Mouse (Mus musculus): Measurements from ENCODE around the gene Shmt2. TPM values are rescaled to one million over a fixed set of nuclear protein-coding genes. Genes with fewer than 3 reads are reported as not detected.

Gene Shmt2
- polyA plus RNA-seq (2016; fragmentation: Nextera tagmentation; extraction: Ambion mirVana), result 143 and 173 TPM in 2 replicates

- H3K27ac ChIP-seq, result peak within 1 kb of the TSS; percentile 84
- H3K9me3 ChIP-seq (replicated peaks), result no peaks in the 10 kb centered on the region
- peaks cover 76% of the 10 kb centered on the region for H3K4me1 ChIP-seq
- DNase-seq (ENCODE audit: low spot score), result peak; percentile 93
- H3K4me3 ChIP-seq, result peak within 1 kb of the TSS; percentile 69
- H3K36me3 ChIP-seq, result peaks cover 37% of the 10 kb centered on the region
- peaks cover 67% of the 10 kb centered on the region for H3K27me3 ChIP-seq (ENCODE audit: low read depth, poor library complexity, severe bottlenecking)
- WGBS, result under 1% methylated on average over 21 of the region's 21 CpGs
Observed at GRCm38 (mm10) chr10:127522088-127522581, at the start of gene Shmt2. Gene Shmt2 (minus strand): TSS chr10:127522444.

DNA sequence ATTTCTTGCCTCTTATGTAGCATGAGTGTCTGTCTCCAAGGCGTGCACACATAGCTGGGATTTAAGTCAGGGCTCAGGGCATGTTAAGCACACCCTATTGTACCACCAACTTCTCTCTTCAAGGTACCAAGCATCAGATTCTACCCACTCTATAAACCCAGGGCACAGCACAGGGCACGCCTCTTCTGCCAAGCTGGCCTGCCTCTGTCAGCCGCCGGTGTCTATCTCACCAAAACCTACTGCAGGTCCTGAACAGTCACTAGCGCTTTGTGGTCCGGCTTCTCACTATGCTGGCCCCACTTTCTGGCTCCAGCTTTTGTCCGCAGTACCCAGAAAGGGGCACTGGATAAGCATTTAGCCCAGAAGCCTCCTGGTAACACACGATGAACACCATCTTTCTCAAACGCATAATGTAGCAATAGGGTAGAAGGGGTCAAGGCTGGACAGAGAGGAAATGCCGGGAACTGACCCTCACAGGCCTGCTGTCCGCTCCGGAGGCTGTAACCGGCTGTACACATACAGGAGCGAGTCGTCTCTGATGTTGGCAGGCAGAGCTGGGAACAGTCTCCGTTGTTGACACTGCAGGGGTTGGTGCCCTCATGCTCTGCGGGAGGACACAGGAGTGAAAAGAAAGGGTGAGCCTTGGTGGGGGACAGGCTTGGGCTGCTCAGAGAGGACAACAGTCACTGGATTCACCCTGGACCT is 48.8 kb upstream of the Shmt2 start:
- Histone ChIP-seq H3K27ac (0 out of 2 replicates have a peak overlapping the region, but pooled peaks have one; percentile 6), H3K36me3 (peaks cover 98% of the 10 kb centered on the region), H3K9me3 (replicated peaks) (no peaks in the 10 kb centered on the region), H3K27me3 (ENCODE audit: low read depth, poor library complexity, severe bottlenecking) (no peaks in the 10 kb centered on the region), H3K4me3 (no peak overlapping the region), H3K4me1 (no peaks in the 10 kb centered on the region)
- 91% methylated on average over 17 of the region's 17 CpGs for WGBS
- DNase-seq (ENCODE audit: low spot score), result no peak

GRCm38 (mm10) chr10:127570384-127570783 is 48.1 kb upstream of the Shmt2 start:
- no peaks in the 10 kb centered on the region for H3K4me1 ChIP-seq
- WGBS, result 70% methylated on average over 6 of the region's 6 CpGs
- no peaks in the 10 kb centered on the region for H3K9me3 ChIP-seq (replicated peaks)

DNA sequence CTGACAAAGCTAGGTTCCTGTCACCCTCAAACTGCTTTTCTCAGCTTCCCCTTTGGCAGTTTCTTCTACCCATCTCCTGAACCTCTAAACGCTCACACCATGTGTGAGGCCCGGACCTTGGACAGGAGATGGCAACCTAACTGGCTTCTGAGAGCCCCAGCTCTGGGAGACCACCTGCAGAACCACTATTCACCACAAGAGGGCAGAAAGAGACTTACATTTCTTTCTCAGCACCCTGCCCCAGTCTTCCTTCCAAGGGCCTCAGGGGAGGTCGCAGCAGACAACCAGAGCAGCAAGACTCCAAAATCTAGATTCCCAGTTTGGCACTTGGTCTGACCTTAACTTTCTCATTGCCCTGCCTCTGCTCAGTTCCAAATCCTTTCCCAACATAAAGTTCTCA is 47.2 kb upstream of the Shmt2 start:
- DNase-seq (ENCODE audit: low spot score), result peak; percentile 77
- Histone ChIP-seq H3K4me3 (no peak overlapping the region), H3K4me1 (no peaks in the 10 kb centered on the region), H3K27me3 (ENCODE audit: low read depth, poor library complexity, severe bottlenecking) (no peaks in the 10 kb centered on the region), H3K27ac (no peak overlapping the region), H3K9me3 (replicated peaks) (no peaks in the 10 kb centered on the region), H3K36me3 (peaks cover 95% of the 10 kb centered on the region)
- 42% methylated on average over 3 of the region's 3 CpGs for WGBS

More at GRCm38 (mm10) chr10:127570384-127570783, 48.1 kb upstream of the Shmt2 start:
- Histone ChIP-seq H3K36me3 (peaks cover 97% of the 10 kb centered on the region), H3K27me3 (ENCODE audit: low read depth, poor library complexity, severe bottlenecking) (no peaks in the 10 kb centered on the region), H3K27ac (no peak overlapping the region), H3K4me3 (no peak overlapping the region)
- DNase-seq (ENCODE audit: low spot score), result no peak

- Histone ChIP-seq H3K27ac (no peak overlapping the region), H3K4me3 (no peak overlapping the region), H3K27me3 (ENCODE audit: low read depth, poor library complexity, severe bottlenecking) (no peaks in the 10 kb centered on the region), H3K9me3 (replicated peaks) (no peaks in the 10 kb centered on the region), H3K4me1 (0 out of 2 replicates have a peak, but pooled peaks cover 2% of the 10 kb centered on the region), H3K36me3 (peaks cover 95% of the 10 kb centered on the region)
- WGBS, result 94% methylated on average over 28 of the region's 28 CpGs
- DNase-seq (ENCODE audit: low spot score), result no peak
Observed at GRCm38 (mm10) chr10:127566553-127567326, 44.5 kb upstream of the Shmt2 start.

GRCm38 (mm10) chr10:127564301-127564700 is 42.1 kb upstream of the Shmt2 start:
- no peaks in the 10 kb centered on the region for H3K9me3 ChIP-seq (replicated peaks)
- peaks cover 97% of the 10 kb centered on the region for H3K36me3 ChIP-seq
- H3K27ac ChIP-seq, result no peak overlapping the region
- no peak for DNase-seq (ENCODE audit: low spot score)
- H3K4me1 ChIP-seq, result 0 out of 2 replicates have a peak, but pooled peaks cover 2% of the 10 kb centered on the region
- H3K4me3 ChIP-seq, result no peak overlapping the region
- 68% methylated on average over 13 of the region's 13 CpGs for WGBS
- H3K27me3 ChIP-seq (ENCODE audit: low read depth, poor library complexity, severe bottlenecking), result no peaks in the 10 kb centered on the region

GRCm38 (mm10) chr10:127563840-127564239 is 41.6 kb upstream of the Shmt2 start:
- H3K9me3 ChIP-seq (replicated peaks), result no peaks in the 10 kb centered on the region
- H3K4me1 ChIP-seq, result 0 out of 2 replicates have a peak, but pooled peaks cover 2% of the 10 kb centered on the region
- H3K36me3 ChIP-seq, result peaks cover 97% of the 10 kb centered on the region
- no peak overlapping the region for H3K27ac ChIP-seq
- DNase-seq (ENCODE audit: low spot score), result no peak
- WGBS, result 87% methylated on average over 8 of the region's 8 CpGs
- no peak overlapping the region for H3K4me3 ChIP-seq
- H3K27me3 ChIP-seq (ENCODE audit: low read depth, poor library complexity, severe bottlenecking), result no peaks in the 10 kb centered on the region

DNA sequence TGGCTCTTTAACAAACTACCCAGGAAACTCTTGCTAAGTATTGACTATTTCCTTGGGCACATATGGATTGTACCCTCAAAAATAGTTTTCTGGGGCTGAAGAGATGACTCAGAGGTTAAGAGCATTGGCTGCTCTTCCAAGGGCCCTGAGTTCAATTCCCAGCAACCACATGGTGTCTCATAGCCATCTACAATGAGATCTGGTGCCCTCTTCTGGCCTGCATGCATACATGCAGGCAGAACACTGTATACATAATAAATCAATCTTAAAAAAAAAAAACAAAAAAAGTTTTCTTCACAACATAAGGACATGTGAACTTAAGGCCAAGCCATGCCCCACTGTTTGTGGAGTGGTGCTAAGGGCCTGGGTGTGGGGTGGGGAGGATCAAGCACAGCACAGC is 38.9 kb upstream of the Shmt2 start:
- no peak for DNase-seq (ENCODE audit: low spot score)
- no peak overlapping the region for H3K27ac ChIP-seq
- 0 out of 2 replicates have a peak, but pooled peaks cover 2% of the 10 kb centered on the region for H3K4me1 ChIP-seq
- no peak overlapping the region for H3K4me3 ChIP-seq
- peaks cover 97% of the 10 kb centered on the region for H3K36me3 ChIP-seq
- H3K27me3 ChIP-seq (ENCODE audit: low read depth, poor library complexity, severe bottlenecking), result no peaks in the 10 kb centered on the region
- no peaks in the 10 kb centered on the region for H3K9me3 ChIP-seq (replicated peaks)

DNA sequence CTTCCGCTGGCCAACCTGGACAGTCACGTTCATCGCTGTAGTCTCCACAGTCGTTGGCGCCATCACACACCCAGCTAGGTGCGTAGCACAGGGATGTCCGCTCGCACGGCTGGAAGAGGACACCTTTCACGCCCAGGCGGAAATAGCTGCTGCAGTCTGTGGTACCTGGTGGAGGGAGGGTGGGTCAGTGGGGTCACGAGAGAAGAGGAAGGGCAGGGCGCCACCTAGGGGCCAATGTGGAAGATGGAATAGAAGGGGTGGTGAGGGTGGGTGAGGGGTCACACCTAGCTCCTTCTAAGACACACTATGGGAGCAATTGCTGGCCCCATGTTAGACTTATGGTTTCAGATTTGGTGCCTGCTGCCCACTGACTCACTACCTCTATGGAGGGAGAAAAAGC is 35.2 kb upstream of the Shmt2 start:
- WGBS, result 88% methylated on average over 13 of the region's 13 CpGs
- Histone ChIP-seq H3K36me3 (peaks cover 100% of the 10 kb centered on the region), H3K9me3 (replicated peaks) (no peaks in the 10 kb centered on the region), H3K27ac (no peak overlapping the region), H3K4me3 (no peak overlapping the region), H3K27me3 (ENCODE audit: low read depth, poor library complexity, severe bottlenecking) (no peaks in the 10 kb centered on the region), H3K4me1 (no peaks in the 10 kb centered on the region)
- DNase-seq (ENCODE audit: low spot score), result no peak

DNA sequence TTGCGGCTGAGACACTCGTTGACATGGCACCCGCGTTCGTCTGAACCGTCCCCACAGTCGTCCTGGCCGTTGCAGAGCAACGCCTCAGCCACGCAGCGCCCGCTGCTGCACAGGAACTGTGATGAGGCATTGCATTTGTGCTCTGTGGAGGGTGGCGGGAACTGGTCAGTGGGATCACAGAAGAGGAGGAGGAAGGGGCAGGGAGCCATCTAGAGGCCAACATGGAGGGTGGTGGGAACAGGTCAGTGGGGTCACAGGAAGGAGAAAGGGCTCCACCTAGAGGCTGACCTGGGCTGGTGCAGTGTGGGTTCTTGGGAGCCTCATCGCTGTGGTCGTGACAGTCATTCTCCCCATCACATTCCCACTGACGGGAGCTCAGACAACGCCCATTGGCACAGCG is 33.5 kb upstream of the Shmt2 start:
- no peaks in the 10 kb centered on the region for H3K9me3 ChIP-seq (replicated peaks)
- H3K27me3 ChIP-seq (ENCODE audit: low read depth, poor library complexity, severe bottlenecking), result no peaks in the 10 kb centered on the region
- WGBS, result 74% methylated on average over 18 of the region's 18 CpGs
- peaks cover 100% of the 10 kb centered on the region for H3K36me3 ChIP-seq
- peak; percentile 67 for DNase-seq (ENCODE audit: low spot score)
- no peak overlapping the region for H3K27ac ChIP-seq
- no peak overlapping the region for H3K4me3 ChIP-seq
- no peaks in the 10 kb centered on the region for H3K4me1 ChIP-seq

- WGBS, result 90% methylated on average over 17 of the region's 17 CpGs
- Histone ChIP-seq H3K4me1 (no peaks in the 10 kb centered on the region), H3K27ac (no peak overlapping the region), H3K9me3 (replicated peaks) (no peaks in the 10 kb centered on the region), H3K4me3 (no peak overlapping the region), H3K27me3 (ENCODE audit: low read depth, poor library complexity, severe bottlenecking) (no peaks in the 10 kb centered on the region), H3K36me3 (peaks cover 100% of the 10 kb centered on the region)
- DNase-seq (ENCODE audit: low spot score), result no peak
Observed at GRCm38 (mm10) chr10:127549892-127550291, 27.6 kb upstream of the Shmt2 start.

DNA sequence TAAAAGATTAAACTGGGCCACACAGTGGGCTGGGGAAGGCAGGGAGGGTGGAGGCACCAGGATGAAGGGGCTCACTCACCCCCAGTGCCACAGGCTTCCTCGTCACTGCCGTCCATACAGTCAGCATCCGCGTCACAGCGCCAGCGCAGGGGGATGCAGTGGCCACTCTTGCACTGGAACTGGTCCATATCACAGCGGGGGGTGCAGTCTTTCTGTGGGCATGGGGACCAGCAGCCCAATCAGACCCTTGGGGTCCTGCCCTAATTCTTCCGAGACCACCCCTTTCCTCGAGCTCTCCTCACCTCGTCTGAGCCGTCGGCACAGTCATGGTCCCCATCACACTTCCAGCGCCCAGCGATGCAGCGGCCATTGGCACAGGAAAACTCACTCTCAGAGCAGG is 26.0 kb upstream of the Shmt2 start:
- H3K36me3 ChIP-seq, result peaks cover 100% of the 10 kb centered on the region
- no peak for DNase-seq (ENCODE audit: low spot score)
- WGBS, result 97% methylated on average over 15 of the region's 15 CpGs
- H3K4me3 ChIP-seq, result no peak overlapping the region
- no peaks in the 10 kb centered on the region for H3K9me3 ChIP-seq (replicated peaks)
- no peaks in the 10 kb centered on the region for H3K27me3 ChIP-seq (ENCODE audit: low read depth, poor library complexity, severe bottlenecking)
- H3K4me1 ChIP-seq, result no peaks in the 10 kb centered on the region
- no peak overlapping the region for H3K27ac ChIP-seq

DNA sequence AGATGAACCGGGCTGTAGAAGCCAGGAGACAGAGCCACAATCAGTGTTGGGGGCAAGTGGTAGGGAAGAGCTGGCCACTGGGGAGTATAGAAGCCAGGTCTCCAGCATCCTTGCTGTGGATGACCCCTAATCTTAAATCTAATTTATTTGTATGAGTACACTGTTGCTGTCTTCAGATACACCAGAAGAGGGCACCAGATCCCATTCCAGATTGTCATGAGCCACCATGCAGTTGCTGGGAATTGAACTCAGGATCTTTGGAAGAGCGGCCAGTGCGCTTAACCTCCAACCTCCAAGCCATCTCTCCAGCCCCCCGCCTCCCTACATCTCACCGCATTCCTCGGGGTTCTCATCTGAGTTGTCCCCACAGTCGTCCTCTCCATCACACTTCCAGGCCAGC is 24.3 kb upstream of the Shmt2 start:
- H3K36me3 ChIP-seq, result peaks cover 100% of the 10 kb centered on the region
- 91% methylated on average over 7 of the region's 7 CpGs for WGBS

More for the DNA sequence above, 24.3 kb upstream of the Shmt2 start:
- Histone ChIP-seq H3K9me3 (replicated peaks) (no peaks in the 10 kb centered on the region), H3K27me3 (ENCODE audit: low read depth, poor library complexity, severe bottlenecking) (no peaks in the 10 kb centered on the region), H3K27ac (no peak overlapping the region), H3K4me3 (no peak overlapping the region), H3K4me1 (no peaks in the 10 kb centered on the region)
- DNase-seq (ENCODE audit: low spot score), result no peak
